Mouse (Mus musculus): Measurements from ENCODE around the gene Tsku. TPM values are rescaled to one million over a fixed set of nuclear protein-coding genes. Genes with fewer than 3 reads are reported as not detected.

Gene Tsku
- polyA plus RNA-seq, 1 experiment from 2014 or later = 29.9 TPM

GRCm38 (mm10) chr7:98348043-98348442, 13.1 kb downstream of the Tsku start:
- Histone ChIP-seq H3K9me3 (ENCODE audit: control insufficient read depth, low read length) (no peaks in the 10 kb centered on the region), H3K4me2 (replicated peaks; ENCODE audit: low read depth) (no peak overlapping the region), H3K27me3 (ENCODE audit: control insufficient read depth, insufficient read depth, low read length) (no peaks in the 10 kb centered on the region), H3K4me3 (ENCODE audit: low read depth, low read length) (no peak overlapping the region), H3K4me1 (replicated peaks; ENCODE audit: control insufficient read depth, insufficient read depth) (no peaks in the 10 kb centered on the region), H3K27ac (replicated peaks) (no peak overlapping the region), H3K36me3 (ENCODE audit: control insufficient read depth, insufficient read depth, low read length) (peaks cover 19% of the 10 kb centered on the region), H3K9ac (ENCODE audit: low read length) (no peak overlapping the region)
- TF ChIP-seq EP300 (optimal IDR thresholded peaks at IDR 0.05) (no peak), CTCF (IDR thresholded peaks at IDR 0.05; ENCODE audit: low read depth) (peak; percentile 89)
- 42% methylated on average over 7 of the region's 7 CpGs for WGBS
- DNase-seq (ENCODE audit: low spot score) (peak; percentile 75), ATAC-seq (ENCODE audit: low FRiP score, low TSS enrichment) (no peak)

- H3K4me1 ChIP-seq (replicated peaks; ENCODE audit: control insufficient read depth, insufficient read depth) = no peaks in the 10 kb centered on the region
- H3K9ac ChIP-seq (ENCODE audit: low read length) = no peak overlapping the region
- H3K4me2 ChIP-seq (replicated peaks; ENCODE audit: low read depth) = no peak overlapping the region
- DNase-seq (ENCODE audit: low spot score) (no peak), ATAC-seq (ENCODE audit: low FRiP score, low TSS enrichment) (peak; percentile 63)
- TF ChIP-seq CTCF (IDR thresholded peaks at IDR 0.05; ENCODE audit: low read depth) (no peak), EP300 (optimal IDR thresholded peaks at IDR 0.05) (no peak)
- H3K9me3 ChIP-seq (ENCODE audit: control insufficient read depth, low read length) = no peaks in the 10 kb centered on the region
- H3K36me3 ChIP-seq (ENCODE audit: control insufficient read depth, insufficient read depth, low read length) = peaks cover 15% of the 10 kb centered on the region
- no peak overlapping the region for H3K4me3 ChIP-seq (ENCODE audit: low read depth, low read length)
- no peaks in the 10 kb centered on the region for H3K27me3 ChIP-seq (ENCODE audit: control insufficient read depth, insufficient read depth, low read length)
- 30% methylated on average over 5 of the region's 5 CpGs for WGBS
- H3K27ac ChIP-seq (replicated peaks) = no peak overlapping the region
Observed at GRCm38 (mm10) chr7:98347471-98347870, 13.7 kb downstream of the Tsku start.

GRCm38 (mm10) chr7:98345036-98345435, 16.1 kb downstream of the Tsku start:
- no peaks in the 10 kb centered on the region for H3K4me1 ChIP-seq (replicated peaks; ENCODE audit: control insufficient read depth, insufficient read depth)
- H3K9ac ChIP-seq (ENCODE audit: low read length) = no peak overlapping the region
- no peaks in the 10 kb centered on the region for H3K36me3 ChIP-seq (ENCODE audit: control insufficient read depth, insufficient read depth, low read length)
- H3K9me3 ChIP-seq (ENCODE audit: control insufficient read depth, low read length) = no peaks in the 10 kb centered on the region
- TF ChIP-seq CTCF (IDR thresholded peaks at IDR 0.05; ENCODE audit: low read depth) (no peak), EP300 (optimal IDR thresholded peaks at IDR 0.05) (no peak)
- no peak overlapping the region for H3K4me2 ChIP-seq (replicated peaks; ENCODE audit: low read depth)
- no peaks in the 10 kb centered on the region for H3K27me3 ChIP-seq (ENCODE audit: control insufficient read depth, insufficient read depth, low read length)
- no peak overlapping the region for H3K4me3 ChIP-seq (ENCODE audit: low read depth, low read length)
- DNase-seq (ENCODE audit: low spot score) (no peak), ATAC-seq (ENCODE audit: low FRiP score, low TSS enrichment) (no peak)
- 46% methylated on average over 6 of the region's 6 CpGs for WGBS
- no peak overlapping the region for H3K27ac ChIP-seq (replicated peaks)

- H3K4me1 ChIP-seq (replicated peaks; ENCODE audit: control insufficient read depth, insufficient read depth) = no peaks in the 10 kb centered on the region
- no peaks in the 10 kb centered on the region for H3K36me3 ChIP-seq (ENCODE audit: control insufficient read depth, insufficient read depth, low read length)
- no peaks in the 10 kb centered on the region for H3K27me3 ChIP-seq (ENCODE audit: control insufficient read depth, insufficient read depth, low read length)
- 21% methylated on average over 3 of the region's 3 CpGs for WGBS
- no peak overlapping the region for H3K4me3 ChIP-seq (ENCODE audit: low read depth, low read length)
- no peak overlapping the region for H3K9ac ChIP-seq (ENCODE audit: low read length)
- no peak for ATAC-seq (ENCODE audit: low FRiP score, low TSS enrichment)
- H3K27ac ChIP-seq (replicated peaks) = no peak overlapping the region
- H3K9me3 ChIP-seq (ENCODE audit: control insufficient read depth, low read length) = no peaks in the 10 kb centered on the region
- TF ChIP-seq CTCF (IDR thresholded peaks at IDR 0.05; ENCODE audit: low read depth) = peak; percentile 74
- TF ChIP-seq EP300 (optimal IDR thresholded peaks at IDR 0.05) = no peak
- peak; percentile 70 for DNase-seq (ENCODE audit: low spot score)
- H3K4me2 ChIP-seq (replicated peaks; ENCODE audit: low read depth) = no peak overlapping the region
Observed at GRCm38 (mm10) chr7:98344361-98344760, 16.8 kb downstream of the Tsku start.

- no peak for DNase-seq (ENCODE audit: low spot score)
- H3K27me3 ChIP-seq (ENCODE audit: control insufficient read depth, insufficient read depth, low read length) = no peaks in the 10 kb centered on the region
- H3K4me2 ChIP-seq (replicated peaks; ENCODE audit: low read depth) = no peak overlapping the region
- H3K9ac ChIP-seq (ENCODE audit: low read length) = no peak overlapping the region
- no peaks in the 10 kb centered on the region for H3K4me1 ChIP-seq (replicated peaks; ENCODE audit: control insufficient read depth, insufficient read depth)
- TF ChIP-seq EP300 (optimal IDR thresholded peaks at IDR 0.05) = no peak
- TF ChIP-seq CTCF (IDR thresholded peaks at IDR 0.05; ENCODE audit: low read depth) = no peak
- H3K4me3 ChIP-seq (ENCODE audit: low read depth, low read length) = no peak overlapping the region
- no peaks in the 10 kb centered on the region for H3K9me3 ChIP-seq (ENCODE audit: control insufficient read depth, low read length)
- ATAC-seq (ENCODE audit: low FRiP score, low TSS enrichment) = peak; percentile 28; the same call in 1 of the 2 replicates
- no peaks in the 10 kb centered on the region for H3K36me3 ChIP-seq (ENCODE audit: control insufficient read depth, insufficient read depth, low read length)
- WGBS = 23% methylated on average over 3 of the region's 3 CpGs
- H3K27ac ChIP-seq (replicated peaks) = peak overlapping the region; percentile 49; the same call in 1 of the 2 replicates
Observed at GRCm38 (mm10) chr7:98342249-98342648, 18.9 kb downstream of the Tsku start.

GRCm38 (mm10) chr7:98341475-98341874, 19.7 kb downstream of the Tsku start:
- Histone ChIP-seq H3K9me3 (ENCODE audit: control insufficient read depth, low read length) (no peaks in the 10 kb centered on the region), H3K27ac (replicated peaks) (no peak overlapping the region), H3K9ac (ENCODE audit: low read length) (peak overlapping the region; percentile 50), H3K27me3 (ENCODE audit: control insufficient read depth, insufficient read depth, low read length) (no peaks in the 10 kb centered on the region), H3K4me3 (ENCODE audit: low read depth, low read length) (peak overlapping the region; percentile 38), H3K36me3 (ENCODE audit: control insufficient read depth, insufficient read depth, low read length) (no peaks in the 10 kb centered on the region), H3K4me2 (replicated peaks; ENCODE audit: low read depth) (peak overlapping the region; percentile 67), H3K4me1 (replicated peaks; ENCODE audit: control insufficient read depth, insufficient read depth) (no peaks in the 10 kb centered on the region)
- no peak for TF ChIP-seq EP300 (optimal IDR thresholded peaks at IDR 0.05)
- peak; percentile 94 for TF ChIP-seq CTCF (IDR thresholded peaks at IDR 0.05; ENCODE audit: low read depth)
- 3% methylated on average over 13 of the region's 13 CpGs for WGBS
- ATAC-seq (ENCODE audit: low FRiP score, low TSS enrichment) (peak; percentile 71), DNase-seq (ENCODE audit: low spot score) (peak; percentile 89)
